Mouse (Mus musculus): ENCODE data around the gene Hdac7.

Gene Hdac7

DNA sequence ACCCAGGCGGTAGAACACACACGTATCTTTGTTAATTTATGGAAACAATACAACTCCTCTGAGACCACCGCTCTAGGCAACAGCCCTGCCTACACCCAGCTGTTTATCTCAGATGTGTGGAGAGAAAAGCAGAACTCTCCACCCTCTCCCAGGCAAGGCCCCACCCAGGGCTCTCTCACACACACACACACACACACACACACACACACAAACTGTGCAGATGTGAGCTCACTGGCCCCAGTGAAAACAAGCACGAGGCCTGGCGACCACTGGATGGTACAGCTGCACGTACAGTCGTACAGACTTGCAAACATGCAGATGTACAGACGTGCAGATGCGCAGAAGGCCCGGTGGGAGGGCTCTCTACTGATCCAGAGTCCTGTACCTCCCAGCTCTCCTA is 99.4 kb downstream of the Hdac7 start:
- peak in 1 of 2 experiments; percentile 44 for DNase-seq (ENCODE audit: low spot score in 2 of 2)

DNA sequence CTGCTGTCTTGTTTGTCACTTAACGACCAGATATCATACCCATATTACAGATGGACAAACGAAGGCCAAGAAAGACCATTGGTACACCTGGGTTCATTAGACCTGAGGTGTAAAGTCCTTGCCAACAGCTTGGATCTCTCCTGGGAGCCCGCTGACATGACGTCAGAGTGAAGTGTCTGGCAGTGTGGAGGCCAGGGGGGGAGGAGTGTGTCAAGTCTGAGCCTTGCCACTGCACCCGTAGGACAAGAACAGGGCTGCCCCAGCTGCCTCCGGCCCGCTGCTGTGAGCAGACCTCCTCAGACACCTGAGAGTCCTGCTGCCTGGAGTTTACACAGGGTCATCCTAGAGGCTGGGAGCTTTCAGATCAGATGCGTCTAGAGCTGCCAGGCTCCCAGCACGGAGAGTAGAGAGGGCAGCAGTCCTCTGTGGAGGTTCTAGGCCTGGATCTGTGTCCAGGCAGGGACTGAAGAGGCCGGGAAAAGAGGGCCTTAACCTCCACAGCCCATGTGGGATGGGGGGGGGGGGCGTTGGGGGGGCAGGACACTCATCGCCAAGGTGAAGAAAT is 100.3 kb downstream of the Hdac7 start:
- no peak for DNase-seq (ENCODE audit: low spot score in 2 of 2)

DNA sequence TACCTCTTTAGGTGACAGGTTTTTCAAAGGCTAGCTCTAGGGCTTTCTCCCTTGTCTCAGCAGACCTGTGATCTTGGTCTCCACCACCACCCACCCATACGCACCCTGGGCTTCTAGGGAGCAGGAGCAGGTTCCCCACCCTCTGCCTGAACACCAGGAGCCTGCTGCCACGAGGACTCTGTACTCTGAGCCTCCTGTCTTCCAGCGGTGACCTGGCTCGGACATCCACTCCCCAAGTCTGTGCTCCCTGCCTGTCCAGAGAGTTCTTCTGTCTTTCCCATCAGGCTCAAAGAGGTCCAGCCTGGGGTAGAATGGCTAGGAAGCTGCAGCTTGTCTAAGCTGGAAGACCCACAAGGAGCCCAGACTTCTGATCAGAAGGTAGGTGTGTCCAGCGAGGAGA is 101.1 kb downstream of the Hdac7 start:
- DNase-seq (ENCODE audit: low spot score in 2 of 2), result no peak

Data from urinary bladder, postnatal 4 days (tissue).